Mouse (Mus musculus) limb, embryonic 14.5 days (tissue): ENCODE results near the gene B3gnt7. TPM values are rescaled to one million over a fixed set of nuclear protein-coding genes. Genes with fewer than 3 reads are reported as not detected.
"Not testable (repeated sequence)": the region's sequence is repeated elsewhere in the genome, so short reads cannot be mapped to it uniquely, and the experiment has no call there.

Experiments used
- ATAC-seq: fragments of 200-750 bp; cut with Nextera tagmentation; 2 replicates; pipeline ENCODE4 v1.8.0; 2017; ENCODE audit warnings: low read depth, moderate number of reproducible peaks, moderate TSS enrichment; ENCODE audit not compliant: low FRiP score
- DNase-seq: peaks from one replicate; pipeline ENCODE4 v3.0.0-alpha.2; 2015; ENCODE audit warnings: low spot score
- H3K27ac ChIP-seq: fragments of 300-500 bp; sonication (generic); replicated peaks from 2 replicates; pipeline ENCODE4 v1.5.1; 2014; ENCODE audit warnings: low read depth, mild to moderate bottlenecking, low read length, moderate library complexity, mixed read lengths
- H3K27me3 ChIP-seq: fragments of 300-500 bp; sonication (generic); 2 replicates; pipeline ENCODE4 v1.6.1; 2014; ENCODE audit warnings: low read length, mixed read lengths; ENCODE audit not compliant: control insufficient read depth, insufficient read depth
- H3K36me3 ChIP-seq: fragments of 300-500 bp; sonication (generic); 2 replicates; pipeline ENCODE4 v1.6.1; 2014; ENCODE audit warnings: mild to moderate bottlenecking, low read length, moderate library complexity, mixed read lengths; ENCODE audit not compliant: control insufficient read depth, insufficient read depth
- H3K4me1 ChIP-seq: fragments of 300-500 bp; sonication (generic); 2 replicates; pipeline ENCODE4 v1.6.1; 2014; ENCODE audit warnings: antibody characterized with exemption, low read length, mixed read lengths; ENCODE audit not compliant: control insufficient read depth, insufficient read depth
- H3K4me2 ChIP-seq: fragments of 300-500 bp; sonication (generic); replicated peaks from 2 replicates; pipeline ENCODE4 v1.6.1; 2014; ENCODE audit warnings: low read depth, mild to moderate bottlenecking, low read length, moderate library complexity; ENCODE audit not compliant: severe bottlenecking
- H3K4me3 ChIP-seq: fragments of 300-500 bp; sonication (generic); replicated peaks from 2 replicates; pipeline ENCODE4 v1.5.1; 2014; ENCODE audit warnings: low read length
- H3K9ac ChIP-seq: fragments of 300-500 bp; sonication (generic); 2 replicates; pipeline ENCODE4 v1.6.1; 2014; ENCODE audit warnings: mild to moderate bottlenecking, low read depth, low read length, moderate library complexity; ENCODE audit not compliant: severe bottlenecking
- H3K9me3 ChIP-seq: fragments of 300-500 bp; sonication (generic); 2 replicates; pipeline ENCODE4 v1.6.1; 2016; ENCODE audit warnings: low read length; ENCODE audit not compliant: control insufficient read depth
- POLR2A ChIP-seq: fragments of 200-500 bp; IDR thresholded peaks from 2 replicates; pipeline ENCODE4 v1.8.0; 2012; ENCODE audit warnings: inconsistent platforms, mild to moderate bottlenecking, moderate library complexity, borderline replicate concordance; ENCODE audit not compliant: insufficient read depth, insufficient read length; ENCODE audit errors: extremely low read depth
- whole genome bisulfite sequencing: fragments of 180-500 bp; shearing (Covaris S2); extraction: QIAGEN DNeasy Blood & Tissue Kit; methylation state at CpG from one replicate; pipeline ENCODE4 v1.1.7; 2014; 5-methylcytosine and 5-hydroxymethylcytosine counted together
- polyA plus RNA-seq, 2 experiments: library from polyadenylated mRNA; depleted of rRNA in 1 of 2; stranded (reverse) in 1 of 2; unstranded in 1 of 2; fragments of >200 nt; fragmentation: Nextera tagmentation in 1 of 2; extraction: Ambion mirVana in 1 of 2; gene quantifications; 2 replicates each; pipeline versions ENCODE4 v1.2.1 to v1.2.3; 2012 to 2014

The B3gnt7 gene
- polyA plus RNA-seq, 2 experiments = 7.7 to 9.7 TPM

GRCm38 (mm10) chr1:86336330-86336729, 33.7 kb downstream of the B3gnt7 start:
- no peak overlapping the region for H3K27ac ChIP-seq
- H3K4me2 ChIP-seq = no peak overlapping the region
- DNase-seq (no peak), ATAC-seq (no peak)
- H3K27me3 ChIP-seq = no peaks in the 10 kb centered on the region
- H3K9ac ChIP-seq = no peak overlapping the region
- H3K9me3 ChIP-seq = no peaks in the 10 kb centered on the region
- H3K36me3 ChIP-seq = no peaks in the 10 kb centered on the region
- 44% methylated on average over 2 of the region's 2 CpGs for whole genome bisulfite sequencing
- H3K4me1 ChIP-seq = no peaks in the 10 kb centered on the region
- no peak overlapping the region for H3K4me3 ChIP-seq
- no peak for TF ChIP-seq POLR2A

- DNase-seq (peak; percentile 92), ATAC-seq (no peak)
- H3K9me3 ChIP-seq = no peaks in the 10 kb centered on the region
- H3K9ac ChIP-seq = no peak overlapping the region
- no peaks in the 10 kb centered on the region for H3K4me1 ChIP-seq
- H3K4me3 ChIP-seq = no peak overlapping the region
- no peak for TF ChIP-seq POLR2A
- no peaks in the 10 kb centered on the region for H3K27me3 ChIP-seq
- H3K27ac ChIP-seq = no peak overlapping the region
- H3K36me3 ChIP-seq = no peaks in the 10 kb centered on the region
- 25% methylated on average over 4 of the region's 4 CpGs for WGBS
- no peak overlapping the region for H3K4me2 ChIP-seq
Measured at GRCm38 (mm10) chr1:86339156-86339812, 36.7 kb downstream of the B3gnt7 start.

- H3K27me3 ChIP-seq, DNase-seq, H3K4me1 ChIP-seq, H3K9ac ChIP-seq, H3K9me3 ChIP-seq, H3K4me2 ChIP-seq, H3K27ac ChIP-seq, ATAC-seq, H3K36me3 ChIP-seq, H3K4me3 ChIP-seq: not testable (repeated sequence)
- WGBS = 100% methylated on average over 2 of the region's 2 CpGs
Measured at GRCm38 (mm10) chr1:86341096-86341495, 38.5 kb downstream of the B3gnt7 start.

GRCm38 (mm10) chr1:86342371-86342770, 39.7 kb downstream of the B3gnt7 start:
- no peak overlapping the region for H3K9ac ChIP-seq
- no peak overlapping the region for H3K4me3 ChIP-seq
- H3K9me3 ChIP-seq = no peaks in the 10 kb centered on the region
- no peak overlapping the region for H3K4me2 ChIP-seq
- ATAC-seq = no peak
- no peaks in the 10 kb centered on the region for H3K4me1 ChIP-seq
- no peak for DNase-seq
- no peaks in the 10 kb centered on the region for H3K27me3 ChIP-seq
- H3K27ac ChIP-seq = no peak overlapping the region
- WGBS = 90% methylated on average over 2 of the region's 2 CpGs
- H3K36me3 ChIP-seq = peaks cover 10% of the 10 kb centered on the region; the same call in 1 of the 2 replicates
- TF ChIP-seq POLR2A = no peak

GRCm38 (mm10) chr1:86343087-86343645, 40.5 kb downstream of the B3gnt7 start:
- WGBS = 86% methylated on average over 1 of the region's 1 CpGs
- Histone ChIP-seq H3K9ac (no peak overlapping the region), H3K27ac (no peak overlapping the region), H3K4me1 (no peaks in the 10 kb centered on the region), H3K36me3 (peaks cover 18% of the 10 kb centered on the region), H3K4me2 (no peak overlapping the region), H3K4me3 (no peak overlapping the region), H3K9me3 (no peaks in the 10 kb centered on the region), H3K27me3 (no peaks in the 10 kb centered on the region)
- ATAC-seq (no peak), DNase-seq (no peak)
- no peak for TF ChIP-seq POLR2A
